Mouse (Mus musculus) c-Kit-positive CD71-negative TER-119-negative erythroid progenitor cells, embryonic 14.5 days (primary cell): ENCODE measurements around the gene Mettl7b.

ENCODE experiments used
- DNase-seq: peaks from one replicate; pipeline ENCODE4 v3.0.0-alpha.2; 2013; ENCODE audit warnings: low read depth

Gene Mettl7b

DNA sequence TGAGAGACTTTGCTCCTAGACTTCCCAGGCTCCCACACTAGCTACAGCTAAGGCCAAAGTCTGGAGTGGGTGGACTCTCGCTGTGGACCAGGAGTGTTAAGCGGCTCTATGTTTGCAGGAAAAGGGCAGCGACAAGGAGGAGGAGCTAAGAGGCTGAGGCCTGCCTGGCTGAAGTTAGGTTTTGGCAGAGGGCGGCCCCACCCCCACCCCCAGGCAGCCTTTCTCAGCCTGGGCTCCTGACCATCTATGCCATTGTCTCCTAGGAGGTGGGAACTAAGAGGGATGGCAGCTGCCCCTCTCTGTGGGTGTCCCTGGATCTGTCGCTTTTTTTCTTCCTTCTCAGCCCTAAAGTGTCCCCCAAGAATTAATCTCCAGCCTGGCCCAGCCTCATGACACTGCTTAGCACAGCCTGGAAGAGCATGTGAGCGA, 41.6 kb downstream of the Mettl7b start:
- no peak for DNase-seq

DNA sequence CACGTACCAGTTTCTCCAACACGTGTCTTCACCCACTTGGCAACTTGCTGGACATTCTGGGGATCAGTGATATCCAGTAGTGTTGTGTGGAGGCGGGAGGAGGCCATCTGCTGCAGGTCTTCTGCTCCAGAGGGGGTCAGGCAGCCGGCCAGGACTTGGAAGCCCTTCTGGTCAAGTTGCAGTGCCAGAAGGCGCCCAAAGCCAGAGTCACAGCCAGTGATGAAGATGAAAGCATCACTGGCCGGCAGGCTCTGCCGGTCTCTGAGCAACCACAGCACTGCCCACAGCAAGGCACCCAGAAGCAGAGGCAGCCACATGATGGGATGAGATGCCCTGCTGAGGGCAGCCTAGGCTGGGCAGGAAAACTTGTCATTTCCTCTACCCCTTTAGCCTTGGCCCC, 42.5 kb downstream of the Mettl7b start:
- no peak for DNase-seq

DNA sequence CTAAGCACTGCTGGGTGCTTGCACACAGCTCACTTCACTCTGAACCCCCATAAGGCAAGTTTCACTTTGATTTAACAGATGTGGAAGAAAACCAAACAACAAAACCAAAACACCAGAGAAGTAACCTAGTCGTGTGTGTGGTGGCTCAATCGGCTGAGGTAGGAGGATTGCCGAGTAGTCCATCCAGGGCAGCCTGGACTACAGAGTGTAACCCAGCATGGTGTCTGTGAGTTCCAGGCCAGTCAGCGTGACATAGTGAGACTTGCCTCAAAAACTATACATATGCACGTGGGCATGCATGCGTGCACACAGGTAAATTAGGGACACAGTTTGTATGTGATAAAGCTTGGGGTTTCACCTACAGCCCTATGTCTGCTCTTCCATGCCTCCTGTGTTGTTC, 43.4 kb downstream of the Mettl7b start:
- no peak for DNase-seq

DNA sequence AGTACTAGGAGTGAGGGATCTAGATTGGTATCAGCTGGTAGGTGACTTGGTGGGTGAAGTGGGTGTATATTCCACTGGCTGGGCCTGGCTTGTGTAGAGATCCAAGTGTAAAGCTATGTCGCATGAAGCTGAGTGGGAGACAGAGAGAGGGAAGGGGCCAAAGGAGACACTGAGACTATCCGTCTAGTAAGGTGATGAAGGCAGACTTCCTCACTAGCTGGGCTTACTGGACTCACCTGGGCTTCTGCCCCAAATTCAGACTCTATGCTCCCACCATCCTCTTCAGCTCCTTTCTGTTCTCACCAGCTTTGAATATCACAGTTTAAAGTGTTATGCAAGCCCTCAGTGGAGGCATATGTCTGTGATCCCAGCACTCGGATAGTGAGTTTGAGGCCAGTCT, 44.1 kb downstream of the Mettl7b start:
- DNase-seq, result no peak

DNA sequence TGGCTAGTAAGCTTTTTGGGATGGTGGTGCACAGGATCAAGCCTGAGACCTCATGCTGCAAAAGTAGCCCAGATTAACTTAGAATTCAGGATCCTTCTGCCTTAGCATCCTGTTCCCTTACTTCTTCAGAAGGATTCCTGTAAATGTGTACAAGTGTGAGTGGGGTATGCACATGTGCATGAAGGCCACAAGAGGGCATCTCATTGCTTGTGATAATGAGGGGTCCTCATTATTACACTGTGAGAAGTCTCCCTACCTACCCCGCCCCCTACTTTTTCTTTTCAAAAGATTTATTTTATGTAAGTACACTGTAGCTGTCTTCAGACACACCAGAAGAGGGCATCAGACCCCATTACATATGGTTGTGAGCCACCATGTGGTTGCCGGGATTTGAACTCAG, 45.2 kb downstream of the Mettl7b start:
- no peak for DNase-seq

DNA sequence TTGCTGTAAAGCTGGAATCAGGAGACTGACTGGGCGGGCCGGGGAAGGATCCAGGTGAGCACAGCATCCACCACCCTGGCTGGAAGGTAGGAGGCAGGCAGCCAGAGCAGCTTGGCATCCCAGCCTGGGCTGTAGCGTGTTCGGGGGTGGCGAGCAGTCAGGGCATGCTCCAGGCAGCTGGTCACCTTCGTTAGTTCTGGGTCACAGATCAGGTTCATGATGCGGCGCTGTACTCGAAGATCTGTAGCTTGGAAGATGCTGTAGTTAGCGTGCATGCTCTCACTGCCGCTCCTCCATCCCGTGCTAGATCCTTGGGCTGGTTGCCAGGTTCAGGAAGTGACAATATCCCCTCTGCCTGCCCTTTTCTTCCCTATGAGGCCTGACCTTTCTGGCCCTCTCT, 47.1 kb downstream of the Mettl7b start:
- DNase-seq, result no peak

DNA sequence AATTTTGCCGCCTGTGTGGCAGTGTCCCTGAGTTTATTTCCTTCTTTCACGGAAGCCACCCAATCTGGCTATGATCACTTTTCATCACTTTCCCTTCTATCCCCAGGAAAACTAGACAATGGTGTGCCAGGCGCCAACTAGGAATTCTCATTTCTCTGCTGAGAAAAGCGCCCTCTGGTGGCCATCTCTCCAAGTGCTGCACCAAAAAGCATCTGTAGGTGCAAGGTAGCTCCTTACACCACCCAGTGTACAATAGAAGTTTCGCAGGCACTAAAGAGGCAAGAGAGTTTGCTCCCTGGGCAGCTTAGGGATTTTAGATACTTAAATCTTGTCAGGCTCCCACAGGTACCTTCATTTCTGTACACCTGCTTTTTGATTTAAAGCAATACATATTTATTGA, 47.6 kb downstream of the Mettl7b start:
- peak; percentile 78 for DNase-seq

DNA sequence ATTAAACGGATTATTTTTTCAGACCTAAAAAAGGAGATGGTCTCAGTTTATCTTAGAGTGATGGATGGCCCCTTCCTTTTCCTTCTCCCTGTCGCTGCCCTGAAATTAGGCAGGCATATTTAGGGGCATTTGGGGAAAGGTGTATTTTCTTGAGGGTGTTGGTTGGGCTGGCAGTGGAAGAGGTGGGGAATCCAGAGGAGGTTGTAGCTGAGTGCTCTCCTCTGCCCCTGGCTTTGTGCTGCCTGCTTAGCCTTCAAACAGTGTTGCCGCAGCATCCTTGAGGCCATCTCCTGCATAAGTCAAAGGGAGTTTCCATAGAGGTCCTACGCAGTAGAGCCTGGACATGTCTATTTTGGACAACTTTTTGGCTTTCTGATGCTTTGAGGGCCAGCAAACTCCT, 48.0 kb downstream of the Mettl7b start:
- DNase-seq, result no peak

DNA sequence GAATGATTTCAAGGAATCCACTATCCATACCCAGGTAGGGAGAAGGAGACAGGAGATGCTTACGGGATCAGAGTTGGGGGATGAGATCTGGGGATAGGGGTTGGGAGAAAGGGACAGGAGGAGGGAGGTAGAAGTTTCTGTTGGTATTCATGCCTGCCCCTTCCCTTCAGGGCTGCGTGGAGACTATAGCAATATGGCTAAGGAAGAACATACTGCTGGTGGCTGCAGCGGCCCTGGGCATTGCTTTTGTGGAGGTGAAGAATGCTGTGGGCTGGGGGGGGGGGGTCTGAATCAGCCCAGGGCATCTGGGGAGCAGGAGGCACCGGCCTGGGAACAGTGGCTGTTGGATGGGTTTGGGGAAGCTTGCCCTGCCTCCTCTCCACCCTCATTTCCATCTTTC, 48.5 kb downstream of the Mettl7b start:
- no peak for DNase-seq

DNA sequence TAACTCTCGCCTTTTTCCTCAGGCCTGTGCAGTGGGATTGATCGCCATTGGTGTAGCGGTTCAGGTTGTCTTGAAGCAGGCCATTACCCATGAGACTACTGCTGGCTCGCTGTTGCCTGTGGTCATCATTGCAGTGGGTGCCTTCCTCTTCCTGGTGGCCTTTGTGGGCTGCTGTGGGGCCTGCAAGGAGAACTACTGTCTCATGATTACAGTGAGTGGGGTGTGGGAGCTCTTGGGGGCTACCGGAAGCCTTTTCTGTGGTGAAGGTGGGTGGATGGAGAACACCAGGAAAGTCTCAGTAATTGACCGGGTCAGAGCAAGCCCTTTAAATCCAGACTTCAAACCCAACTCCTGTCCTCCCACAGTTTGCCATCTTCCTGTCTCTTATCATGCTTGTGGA, 49.4 kb downstream of the Mettl7b start:
- no peak for DNase-seq

DNA sequence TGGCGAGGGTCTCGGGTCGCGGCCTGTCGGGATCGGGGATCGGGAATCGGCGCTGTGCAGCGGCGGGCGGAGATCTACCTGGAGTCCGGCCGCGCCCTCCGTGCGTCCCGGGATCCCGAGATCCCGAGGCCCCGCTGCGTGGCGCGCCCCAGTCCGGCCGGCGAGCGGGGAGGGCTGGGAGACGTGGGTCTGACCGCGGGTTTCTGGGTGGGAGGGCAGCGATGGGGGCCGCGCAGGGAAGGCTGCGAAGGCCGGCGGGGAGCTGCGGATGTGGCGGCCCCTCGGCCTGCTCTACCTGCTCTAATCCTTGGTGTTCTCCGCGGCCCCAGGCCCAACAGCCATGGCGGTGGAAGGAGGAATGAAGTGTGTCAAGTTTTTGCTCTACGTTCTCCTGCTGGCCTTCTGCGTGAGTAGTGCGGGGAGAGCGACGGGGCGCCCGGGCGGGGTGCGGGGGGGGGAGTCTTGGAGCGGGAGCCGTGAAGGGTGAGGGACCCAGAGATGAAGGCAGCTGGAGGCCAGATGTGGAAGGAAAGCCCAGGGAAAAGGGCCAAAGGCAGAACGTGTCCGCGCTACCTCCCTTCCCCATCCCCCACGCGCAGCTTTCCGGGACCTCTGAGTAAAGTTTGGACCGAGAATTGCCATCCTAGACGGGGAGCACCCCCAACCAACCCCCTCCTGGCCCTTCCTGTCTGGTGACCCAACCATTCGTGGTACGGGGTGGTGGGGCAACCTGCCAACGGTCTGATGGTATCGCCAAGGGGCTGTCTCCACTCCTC, 50.5 kb downstream of the Mettl7b start:
- no peak for DNase-seq

DNA sequence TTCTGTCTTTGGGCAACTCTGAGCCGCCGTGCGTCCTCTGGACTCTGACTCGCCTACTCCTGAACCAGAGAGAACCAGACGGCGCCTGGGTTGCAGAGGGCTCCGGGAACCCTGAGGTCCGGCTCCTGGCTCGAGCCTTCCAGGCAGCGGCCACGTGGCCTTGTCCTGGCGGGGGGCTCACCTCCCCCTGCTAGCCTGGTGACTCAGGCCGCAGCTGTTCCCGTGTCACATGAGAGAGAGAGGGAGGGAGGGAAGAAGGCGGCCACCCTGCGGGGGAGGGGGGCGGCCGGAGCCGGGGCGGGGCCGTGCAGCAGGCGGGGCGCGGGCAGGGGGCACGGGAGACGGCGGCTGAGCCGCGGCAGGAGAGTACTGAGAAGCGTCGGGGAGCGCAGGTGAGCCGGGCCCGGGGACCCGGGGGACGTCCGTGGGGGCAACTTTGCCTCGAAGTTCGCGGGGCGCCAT, 51.2 kb downstream of the Mettl7b start:
- DNase-seq, result no peak

DNA sequence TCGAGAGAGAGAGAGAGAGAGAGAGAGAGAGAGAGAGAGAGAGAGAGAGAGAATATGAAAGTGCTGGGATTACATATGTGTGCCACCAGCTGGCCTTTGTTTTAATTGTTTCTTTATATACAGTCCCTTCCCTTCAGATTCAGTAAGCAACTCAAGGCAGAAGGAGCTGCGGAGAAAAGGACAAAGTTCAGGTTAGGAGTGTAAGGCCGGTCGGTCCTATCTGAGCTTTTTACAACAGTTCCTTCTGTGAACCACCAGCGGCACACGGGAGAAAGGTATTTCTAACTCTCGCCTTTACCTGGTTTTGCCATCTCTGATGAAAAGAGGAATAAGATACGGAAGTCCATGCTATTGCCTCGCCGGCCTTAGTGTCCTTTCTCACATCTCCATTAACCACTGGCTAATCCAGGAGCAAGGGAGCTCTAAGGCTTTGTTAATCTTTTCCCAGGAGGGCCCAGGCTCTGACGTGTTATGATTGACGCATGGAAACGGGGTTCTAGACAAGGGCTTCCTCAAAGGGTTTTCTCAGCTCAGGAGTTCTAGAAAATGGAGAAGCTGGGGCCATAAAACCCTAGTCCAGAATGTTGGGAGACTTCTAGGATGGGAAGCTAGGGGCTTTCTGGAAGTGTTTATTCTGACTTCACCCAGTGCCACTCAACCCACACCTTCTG, 51.9 kb downstream of the Mettl7b start:
- no peak for DNase-seq
